Mouse (Mus musculus): ENCODE data around the gene Adgrl2. TPM values are rescaled to one million over a fixed set of nuclear protein-coding genes. Genes with fewer than 3 reads are reported as not detected.
A peak's percentile ranks its signal among the peaks of the same experiment; 100 is the strongest.

Gene Adgrl2
- 10 to 100 TPM; 73.0 to 77.0 TPM for total RNA-seq (2021)
- long read RNA-seq, experiment 1, full-length matches to known transcripts = 1 of 22 reads
- long read RNA-seq, experiment 1, partial matches to known transcripts = 6 of 22 reads
- long read RNA-seq, experiment 1, other reads (novel, unspliced or antisense) = 15 of 22 reads
- long read RNA-seq, experiment 2, partial matches to known transcripts = 7 of 23 reads
- long read RNA-seq, experiment 2, other reads (novel, unspliced or antisense) = 16 of 23 reads

DNA sequence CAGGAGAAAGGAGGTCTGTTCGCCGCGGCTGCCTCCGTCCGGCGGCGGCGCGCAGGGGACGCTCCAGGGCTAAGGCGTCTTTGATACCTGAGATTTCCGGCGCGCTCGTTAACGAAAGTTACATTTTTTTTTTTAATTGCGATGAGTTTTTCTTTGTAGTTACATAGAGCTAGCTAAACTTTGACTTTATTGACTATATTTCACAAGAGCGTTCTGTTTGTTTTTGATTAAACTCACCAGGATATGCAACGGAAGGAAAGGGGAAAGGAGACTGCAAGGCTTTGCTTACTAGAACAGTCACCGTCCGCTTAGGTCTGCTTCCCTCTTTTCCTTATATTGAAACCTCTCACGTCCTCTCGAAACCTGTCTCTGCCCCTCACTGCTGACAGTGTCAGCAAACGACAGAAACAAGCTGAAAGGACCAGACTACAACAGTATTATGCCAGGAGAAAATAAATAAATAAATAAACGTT is at the start of gene Adgrl2:
Gene Adgrl2, minus strand, starts transcription at position 25 of the 473 bp plus-strand sequence.
- intact Hi-C loops (cut with DNase I) = loop anchor here (1.0 to 10.0 kb wide), 6 partner anchors 47 to 454 kb away; no protein-coding TSS in a partner anchor
- no peak for DNase-seq

DNA sequence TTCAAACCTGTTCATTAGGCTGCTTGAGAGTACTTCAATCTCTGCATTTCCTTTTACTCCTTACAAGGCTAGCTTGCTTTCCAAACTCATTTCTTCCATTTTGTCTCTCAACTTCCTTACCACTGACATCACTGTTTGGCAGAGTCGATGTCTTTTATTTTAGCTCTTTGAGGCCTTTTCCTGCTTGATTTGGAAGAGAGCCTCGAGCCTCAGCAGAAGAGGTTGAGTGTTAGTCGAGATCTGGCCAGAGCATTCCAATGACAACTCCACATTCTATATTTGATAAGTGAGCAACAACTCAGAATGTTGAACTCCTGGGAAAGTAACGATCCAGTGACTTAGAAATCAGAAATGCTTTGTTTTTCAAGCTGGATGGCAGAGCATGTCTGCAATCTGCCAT is 48.4 kb upstream of the Adgrl2 start:
- intact Hi-C loops (cut with DNase I) = loop anchor here (5.0 kb wide), 1 partner anchor 46 kb away; the partner anchor contains the start of gene Adgrl2
- DNase-seq = peak in 1 of 2 experiments; percentile 33

DNA sequence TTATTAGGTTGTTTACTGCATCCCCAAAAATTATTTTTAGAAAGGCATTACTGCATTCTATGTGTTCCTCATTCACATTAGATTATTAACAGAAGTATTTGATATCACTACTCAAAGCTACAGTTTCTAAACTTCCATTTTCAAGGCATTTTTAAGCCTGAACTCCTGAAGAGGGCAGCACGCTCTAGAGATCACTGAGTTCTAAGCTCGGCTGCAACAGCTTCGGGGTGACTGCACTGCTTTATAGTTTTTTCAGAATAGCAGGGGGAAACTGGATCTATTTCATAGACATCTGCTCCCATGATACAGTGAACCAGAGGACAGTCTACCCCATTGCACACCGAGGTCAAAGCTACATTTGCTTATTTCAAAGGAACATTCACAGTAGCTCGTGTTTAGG is 29.6 kb upstream of the Adgrl2 start:
- intact Hi-C loops (cut with DNase I) = no loop called here
- no peak for DNase-seq

- DNase-seq = no peak
- intact Hi-C loops (cut with DNase I) = no loop called here
Observed at GRCm38 (mm10) chr3:149009311-149009710, 19.0 kb upstream of the Adgrl2 start.

GRCm38 (mm10) chr3:149008634-149009023 is 18.3 kb upstream of the Adgrl2 start:
- no peak for DNase-seq
- intact Hi-C loops (cut with DNase I) = no loop called here

DNA sequence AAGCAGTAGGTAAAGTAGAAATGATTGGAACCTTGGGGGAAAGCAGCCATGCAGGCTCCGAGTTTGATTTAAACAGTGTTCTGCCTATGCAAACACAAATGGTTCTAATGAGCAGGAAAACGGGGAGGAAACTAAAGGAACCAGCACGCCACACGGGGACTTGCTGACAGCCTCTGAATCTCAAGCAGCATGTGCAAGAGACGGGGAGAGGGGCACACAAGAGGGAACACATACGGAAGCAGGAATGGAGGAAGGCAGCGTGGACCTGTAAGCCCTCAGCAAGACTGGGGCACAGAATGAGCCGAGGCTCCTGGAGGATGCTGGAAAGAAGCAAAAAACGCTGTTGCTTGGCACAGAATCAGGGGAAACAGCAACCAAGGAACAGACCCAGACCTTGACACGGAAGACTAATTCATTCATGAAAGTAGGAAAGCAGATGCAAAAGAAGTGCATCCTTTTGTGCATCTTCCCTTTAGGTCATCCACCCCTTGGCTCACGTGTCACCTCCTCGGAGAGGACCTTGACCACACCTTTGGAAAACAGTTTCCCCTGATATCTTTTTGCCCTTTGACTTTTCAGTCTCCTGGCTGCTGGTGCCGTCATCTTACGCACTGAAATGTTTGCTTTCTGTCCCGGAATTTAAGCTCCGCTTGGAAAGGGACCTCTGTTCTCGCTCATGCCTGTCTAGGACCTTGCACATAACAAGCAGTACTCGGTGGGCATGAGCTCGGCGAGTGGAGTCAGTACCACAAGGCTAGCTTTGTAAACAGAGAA is 17.7 kb upstream of the Adgrl2 start:
- intact Hi-C loops (cut with DNase I) = no loop called here
- no peak for DNase-seq

- intact Hi-C loops (cut with DNase I) = no loop called here
- DNase-seq = no peak
Observed at GRCm38 (mm10) chr3:149001364-149001763, 11.0 kb upstream of the Adgrl2 start.

DNA sequence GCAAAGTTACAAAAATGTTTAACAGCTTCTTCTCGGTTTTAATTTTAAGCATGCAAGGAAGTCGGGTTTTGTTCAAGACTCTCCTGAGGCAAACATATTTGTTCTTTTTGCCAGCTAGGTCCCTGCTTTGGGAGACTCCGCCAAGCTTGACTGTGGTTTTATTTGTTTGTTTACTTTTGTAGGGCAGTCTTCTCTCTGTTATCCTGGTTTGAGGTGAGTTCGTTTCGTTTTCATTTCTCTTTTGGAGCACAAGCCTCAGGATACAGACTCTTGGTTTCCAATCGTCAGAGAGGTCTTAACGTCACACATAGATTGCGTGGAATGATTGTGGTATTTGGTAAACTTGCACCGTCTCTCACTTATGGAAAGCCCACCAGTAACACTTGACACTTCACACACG is 8.3 kb upstream of the Adgrl2 start:
- no peak for DNase-seq
- intact Hi-C loops (cut with DNase I) = loop anchor here (10.0 kb wide), 3 partner anchors 186 to 276 kb away; no protein-coding TSS in a partner anchor

- intact Hi-C loops (cut with DNase I) = loop anchor here (2.0 to 10.0 kb wide), 5 partner anchors 46 to 454 kb away; no protein-coding TSS in a partner anchor
- no peak for DNase-seq
Observed at GRCm38 (mm10) chr3:148991056-148991455, 701 bp upstream of the Adgrl2 start.

GRCm38 (mm10) chr3:148989818-148990530 is 381 bp downstream of the Adgrl2 start:
- peak; percentile 73 to 76 for DNase-seq
- intact Hi-C loops (cut with DNase I) = loop anchor here (1.0 to 10.0 kb wide), 13 partner anchors 47 to 1998 kb away; no protein-coding TSS in a partner anchor

- DNase-seq = peak; percentile 87 to 89
- intact Hi-C loops (cut with DNase I) = loop anchor here (5.0 kb wide), 7 partner anchors 92 to 1997 kb away; no protein-coding TSS in a partner anchor
Observed at GRCm38 (mm10) chr3:148988996-148989817, 1.1 kb downstream of the Adgrl2 start.

DNA sequence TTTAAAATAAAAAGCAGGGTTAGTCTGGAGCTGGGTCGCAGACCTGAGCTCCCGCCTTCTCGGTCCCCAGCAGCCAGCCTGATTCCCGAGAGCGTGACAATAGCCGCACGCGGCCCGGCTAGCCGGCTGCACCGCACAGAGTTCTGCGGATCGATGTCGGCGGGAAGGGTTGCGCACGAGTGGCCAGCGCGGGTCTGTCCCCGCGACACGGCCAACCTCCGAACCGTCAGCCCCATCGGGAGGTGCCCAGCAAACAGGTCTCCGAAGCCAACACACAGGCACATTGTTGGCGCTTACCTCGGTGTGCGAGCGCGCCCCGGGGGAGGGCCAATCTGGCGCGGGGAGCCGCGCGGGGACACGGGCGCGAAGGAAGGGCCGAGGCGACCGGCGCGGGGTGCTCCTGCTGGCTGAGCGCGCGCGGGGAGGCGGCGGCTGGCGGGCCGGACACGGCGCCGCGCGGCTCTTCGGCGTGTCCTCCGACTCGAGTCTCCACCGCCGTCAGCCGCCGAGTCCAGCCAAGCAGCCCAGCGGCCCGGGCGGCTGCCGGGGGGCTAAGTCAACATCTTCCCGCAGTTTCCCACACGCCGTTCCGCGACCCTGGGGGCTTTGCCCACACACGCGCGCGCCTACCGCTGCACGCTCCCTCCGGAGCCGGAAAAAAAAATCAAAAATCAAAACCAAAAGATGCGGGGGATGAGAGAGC is 1.9 kb downstream of the Adgrl2 start:
- DNase-seq = peak; percentile 56 to 69
- intact Hi-C loops (cut with DNase I) = loop anchor here (5.0 kb wide), 7 partner anchors 91 to 1996 kb away; no protein-coding TSS in a partner anchor

DNA sequence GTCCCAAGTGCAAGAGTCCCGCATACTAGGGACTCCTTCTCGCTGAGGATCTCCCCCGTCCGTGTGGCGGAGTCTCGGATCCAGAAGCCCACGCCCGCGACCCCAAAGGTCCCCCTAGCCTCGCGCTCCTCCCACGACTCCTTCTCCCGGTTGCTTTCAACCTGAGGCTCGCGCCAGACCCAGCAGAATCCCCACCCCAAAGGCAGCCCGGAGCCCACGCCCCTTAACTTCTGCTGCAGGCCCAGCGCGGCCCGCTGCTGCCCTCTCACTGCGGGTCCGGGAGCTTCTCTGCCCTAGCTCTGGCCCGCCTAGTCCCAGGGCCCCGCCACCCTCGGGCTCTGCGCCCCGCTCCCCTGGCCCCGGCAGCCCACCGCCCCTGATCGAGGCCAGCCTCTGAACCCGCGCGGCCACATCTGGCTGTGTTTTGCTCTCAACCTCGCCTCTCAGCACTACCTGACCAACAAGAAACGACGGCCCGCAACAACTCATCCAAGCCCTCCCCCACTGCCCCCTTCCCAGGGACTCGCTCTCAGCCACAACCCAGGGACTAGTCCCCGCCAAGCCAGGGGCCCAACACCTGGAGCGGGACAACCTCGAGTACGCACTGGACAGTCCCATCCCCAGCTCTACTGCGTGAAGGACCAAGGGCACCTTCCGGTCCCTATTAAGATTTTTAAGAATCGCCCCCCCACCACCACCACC is 2.6 kb downstream of the Adgrl2 start:
- peak; percentile 88 for DNase-seq
- intact Hi-C loops (cut with DNase I) = loop anchor here (5.0 kb wide), 7 partner anchors 90 to 1995 kb away; no protein-coding TSS in a partner anchor

DNA sequence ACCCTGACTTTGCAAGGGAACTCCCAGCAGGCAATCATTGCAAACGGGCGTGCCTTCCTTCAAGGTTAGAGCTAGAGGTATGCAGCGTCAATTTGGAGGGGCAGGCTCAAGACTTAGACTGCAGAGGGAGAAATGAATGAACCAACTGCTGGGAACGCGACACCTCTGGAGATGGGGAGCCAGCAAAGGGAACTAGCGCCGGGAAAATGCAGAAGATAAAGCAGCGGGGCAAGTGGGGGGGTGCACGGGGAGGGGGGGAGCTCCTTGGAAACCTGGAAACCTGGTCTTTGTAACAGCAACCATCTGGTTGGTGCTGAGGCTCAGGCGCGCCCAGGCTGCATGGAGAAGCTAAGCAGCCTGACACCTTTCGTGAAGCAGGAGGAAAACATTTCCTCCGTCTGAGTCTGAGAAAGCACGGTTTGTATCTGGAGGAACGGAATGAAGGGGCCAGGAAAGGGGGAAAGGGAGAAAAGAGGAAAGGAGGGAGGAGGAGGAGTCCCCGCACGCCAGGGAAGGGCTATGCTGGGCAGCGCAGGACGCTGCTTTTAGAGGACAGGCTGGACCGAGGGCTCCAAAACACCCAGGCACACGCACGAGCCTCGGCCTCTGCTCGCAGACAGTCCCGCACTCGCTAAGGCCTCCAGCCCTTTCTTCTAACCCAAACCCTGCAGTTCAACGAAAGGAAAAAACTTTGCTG is 3.3 kb downstream of the Adgrl2 start:
- DNase-seq = peak in 1 of 2 experiments; percentile 13
- intact Hi-C loops (cut with DNase I) = loop anchor here (5.0 kb wide), 7 partner anchors 90 to 1995 kb away; no protein-coding TSS in a partner anchor

DNA sequence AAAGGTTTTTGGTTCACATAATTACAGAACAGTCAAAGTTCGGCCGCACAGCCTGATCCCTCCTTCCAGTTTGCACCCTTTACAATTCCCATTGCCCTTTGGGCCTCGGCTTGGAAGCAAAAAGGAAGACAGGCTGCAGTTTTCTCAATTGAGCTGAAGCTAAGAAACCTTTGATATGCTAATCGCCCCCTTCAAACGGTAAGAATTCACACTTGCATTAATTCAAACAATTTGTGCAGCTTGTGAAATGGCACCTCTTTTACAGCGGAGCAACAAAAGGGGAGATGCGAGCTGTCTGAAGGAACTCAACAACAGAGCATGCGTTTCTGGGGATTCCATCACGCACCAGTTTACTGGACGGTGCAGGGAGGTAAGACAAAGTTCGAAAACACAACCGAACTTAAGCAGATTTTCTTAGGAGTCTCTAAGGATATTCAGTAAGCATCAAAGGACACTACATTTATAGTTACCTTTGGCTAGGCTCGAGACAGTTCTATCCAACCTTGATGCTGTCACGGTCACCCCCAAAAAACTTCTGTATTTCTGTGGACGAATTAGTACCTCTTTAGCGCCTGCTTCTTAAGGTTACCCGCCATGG is 4.0 kb downstream of the Adgrl2 start:
- intact Hi-C loops (cut with DNase I) = loop anchor here (5.0 kb wide), 7 partner anchors 89 to 1994 kb away; no protein-coding TSS in a partner anchor

DNA sequence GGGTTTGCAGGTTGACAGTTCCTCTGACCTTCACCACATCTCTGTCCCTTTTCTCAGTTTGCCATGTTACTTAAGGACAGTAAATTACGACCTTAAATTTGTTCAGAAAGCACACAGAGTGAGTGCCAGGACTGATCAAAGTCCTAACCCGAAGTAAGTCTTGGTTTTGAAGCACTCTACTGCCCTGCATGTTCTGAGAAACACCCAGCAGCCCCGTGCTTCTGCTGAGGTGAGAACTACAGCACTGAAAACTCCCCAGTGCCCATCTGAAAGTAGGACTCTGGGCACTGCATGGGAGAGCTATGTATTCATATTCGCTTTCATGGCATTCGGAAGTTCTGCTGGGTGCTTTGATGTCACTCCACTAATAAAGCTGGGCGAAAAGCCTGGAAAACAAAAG is 6.0 kb downstream of the Adgrl2 start:
- DNase-seq = no peak
- intact Hi-C loops (cut with DNase I) = no loop called here

More for the DNA sequence above, 4.0 kb downstream of the Adgrl2 start:
- DNase-seq = no peak

DNA sequence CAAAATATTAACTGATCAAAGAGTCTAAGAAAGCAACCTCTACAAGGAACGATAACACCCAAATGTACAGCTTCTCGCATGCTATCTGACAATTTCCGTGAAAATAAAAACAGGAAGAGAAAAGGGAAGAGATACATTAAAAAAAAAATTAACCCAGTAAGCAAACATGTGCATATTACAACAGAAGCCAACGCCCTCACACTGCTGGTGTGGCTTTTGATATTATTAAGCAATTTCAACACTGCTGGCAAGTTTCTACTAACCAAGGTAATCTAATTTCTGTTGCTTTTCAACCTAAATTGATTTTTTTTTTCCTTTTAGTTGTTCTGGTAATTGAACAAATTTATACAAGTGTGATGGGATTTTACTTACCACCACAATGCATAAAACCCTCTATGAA is 8.0 kb downstream of the Adgrl2 start:
- DNase-seq = no peak
- intact Hi-C loops (cut with DNase I) = no loop called here

Data from heart, postnatal 14 days (tissue).